Mouse (Mus musculus): ENCODE results near the gene Stx11.

- TF ChIP-seq CTCF (conservative IDR thresholded peaks at IDR 0.05; ENCODE audit: insufficient read depth, insufficient read length, low read depth, low read length) = no peak
- no peak for TF ChIP-seq POLR2A (IDR thresholded peaks at IDR 0.05; ENCODE audit: low read depth, low read length)
Measured at GRCm38 (mm10) chr10:12955831-12956230, 8.3 kb downstream of the Stx11 start.
